Mouse (Mus musculus) lung, embryonic 15.5 days (tissue): ENCODE data around the gene Clcn6. TPM values are rescaled to one million over a fixed set of nuclear protein-coding genes. Genes with fewer than 3 reads are reported as not detected.

Source experiments
- ATAC-seq: fragments of 200-750 bp; cut with Nextera tagmentation; 2 replicates; pipeline ENCODE4 v1.8.0; 2017; ENCODE audit warnings: moderate number of reproducible peaks, borderline replicate concordance; ENCODE audit not compliant: low FRiP score, low TSS enrichment; ENCODE audit errors: extremely low read depth
- H3K27ac ChIP-seq: fragments of 300-500 bp; sonication (generic); 2 replicates; pipeline ENCODE4 v1.5.1; 2015; ENCODE audit warnings: moderate library complexity, mild to moderate bottlenecking, inconsistent platforms
- H3K27me3 ChIP-seq: fragments of 300-500 bp; sonication (generic); 2 replicates; pipeline ENCODE4 v1.6.1; 2015; ENCODE audit warnings: inconsistent platforms
- H3K36me3 ChIP-seq: fragments of 300-500 bp; sonication (generic); 2 replicates; pipeline ENCODE4 v1.6.1; 2015; ENCODE audit warnings: inconsistent platforms
- H3K4me1 ChIP-seq: fragments of 300-500 bp; sonication (generic); 2 replicates; pipeline ENCODE4 v1.6.1; 2015; ENCODE audit warnings: inconsistent platforms
- H3K4me2 ChIP-seq: fragments of 300-500 bp; sonication (generic); 2 replicates; pipeline ENCODE4 v1.6.1; 2015; ENCODE audit warnings: inconsistent platforms, mild to moderate bottlenecking, moderate library complexity
- H3K4me3 ChIP-seq: fragments of 300-500 bp; sonication (generic); 2 replicates; pipeline ENCODE4 v1.5.1; 2015; ENCODE audit warnings: mild to moderate bottlenecking, inconsistent platforms
- H3K9ac ChIP-seq: fragments of 300-500 bp; sonication (generic); 2 replicates; pipeline ENCODE4 v1.6.1; 2015; ENCODE audit warnings: inconsistent platforms
- H3K9me3 ChIP-seq: fragments of 300-500 bp; sonication (generic); 2 replicates; pipeline ENCODE4 v1.6.1; 2016; ENCODE audit warnings: inconsistent platforms
- WGBS: fragments of 180-500 bp; shearing (Covaris S2); methylation state at CpG from one replicate; pipeline ENCODE4 v1.1.7; 2015; 5-methylcytosine and 5-hydroxymethylcytosine counted together
- polyA plus RNA-seq: library from polyadenylated mRNA; unstranded; fragments of >200 nt; fragmentation: Nextera tagmentation; extraction: Ambion mirVana; gene quantifications from 2 replicates; pipeline ENCODE4 v1.2.1, GENCODE M21; 2015

Clcn6 gene
- polyA plus RNA-seq, 1 experiment from 2014 or later: 5.0 TPM

DNA sequence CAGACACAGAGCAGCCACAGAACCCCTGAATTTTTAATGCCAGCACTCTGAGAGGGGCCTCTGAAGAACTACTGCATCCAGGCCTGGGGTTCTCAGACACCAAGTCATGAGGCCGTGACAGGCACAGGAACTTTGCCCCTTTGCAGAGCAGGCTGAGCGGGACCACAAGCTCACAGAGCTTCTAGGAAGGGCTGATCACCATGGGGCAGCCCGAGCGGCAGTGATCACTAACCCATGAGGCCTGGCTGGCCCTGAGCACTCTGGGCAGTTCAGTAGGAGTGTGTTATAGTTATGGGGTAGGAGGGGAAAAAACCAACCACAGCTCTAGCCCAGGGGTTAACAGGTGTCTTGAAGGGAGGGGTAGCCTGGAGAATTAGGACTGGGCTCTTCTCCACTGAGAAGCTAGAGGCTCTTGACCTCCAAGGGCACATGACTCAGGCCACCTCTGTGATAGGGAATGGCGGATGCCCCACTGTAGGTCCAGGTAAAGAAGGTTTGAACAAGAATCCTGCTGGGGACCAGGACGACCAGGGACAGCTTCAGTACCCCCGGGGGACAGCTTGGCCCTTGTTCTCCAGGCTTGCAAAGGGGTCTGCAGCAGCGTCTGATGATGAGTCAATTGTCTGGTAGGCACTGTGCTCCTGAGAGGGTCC lies 41.4 kb upstream of the Clcn6 start:
- peaks cover 15% of the 10 kb centered on the region for H3K4me1 ChIP-seq
- no peak overlapping the region for H3K27ac ChIP-seq
- H3K9ac ChIP-seq: no peak overlapping the region
- no peaks in the 10 kb centered on the region for H3K27me3 ChIP-seq
- no peak overlapping the region for H3K4me2 ChIP-seq
- ATAC-seq: no peak
- no peaks in the 10 kb centered on the region for H3K9me3 ChIP-seq
- 80% methylated on average over 8 of the region's 8 CpGs for WGBS
- H3K36me3 ChIP-seq: no peaks in the 10 kb centered on the region; the same call in 1 of the 2 replicates
- no peak overlapping the region for H3K4me3 ChIP-seq

- Histone ChIP-seq H3K4me3 (no peak overlapping the region), H3K36me3 (no peaks in the 10 kb centered on the region; the same call in 1 of the 2 replicates), H3K27ac (no peak overlapping the region), H3K9me3 (no peaks in the 10 kb centered on the region), H3K4me1 (peaks cover 12% of the 10 kb centered on the region), H3K9ac (no peak overlapping the region), H3K27me3 (no peaks in the 10 kb centered on the region), H3K4me2 (no peak overlapping the region)
- ATAC-seq: no peak
- 46% methylated on average over 6 of the region's 6 CpGs for WGBS
These were observed 40.6 kb upstream of the Clcn6 start for GRCm38 (mm10) chr4:148079212-148079611.

DNA sequence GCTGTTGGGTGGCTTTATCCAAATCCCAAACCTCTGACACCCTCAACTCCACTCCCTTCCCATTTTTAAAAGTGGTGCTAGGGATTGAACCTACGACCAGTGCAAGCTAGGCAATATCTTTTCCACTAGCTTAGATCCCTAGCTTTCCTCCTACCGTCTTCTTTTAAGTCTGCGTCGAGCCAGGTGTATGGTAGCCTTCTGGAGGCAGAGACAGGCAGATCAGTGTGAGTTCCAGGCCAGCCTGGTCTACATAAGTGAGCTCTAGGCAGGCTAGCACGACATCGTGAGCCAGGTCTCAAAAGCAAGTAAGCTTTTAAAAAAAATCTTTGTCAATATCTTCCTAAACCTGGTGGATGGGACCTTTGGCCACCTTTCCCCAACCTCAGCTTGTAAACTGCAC lies 37.3 kb upstream of the Clcn6 start:
- Histone ChIP-seq H3K27ac (no peak overlapping the region), H3K4me2 (no peak overlapping the region), H3K4me3 (no peak overlapping the region), H3K9me3 (no peaks in the 10 kb centered on the region), H3K27me3 (no peaks in the 10 kb centered on the region), H3K9ac (no peak overlapping the region), H3K4me1 (no peaks in the 10 kb centered on the region; the same call in 1 of the 2 replicates), H3K36me3 (no peaks in the 10 kb centered on the region; the same call in 1 of the 2 replicates)
- no peak for ATAC-seq
- 87% methylated on average over 6 of the region's 6 CpGs for WGBS

- H3K4me2 ChIP-seq: peak overlapping the region; percentile 51
- H3K4me3 ChIP-seq: peak overlapping the region; percentile 26
- H3K9me3 ChIP-seq: no peaks in the 10 kb centered on the region
- H3K27ac ChIP-seq: no peak overlapping the region
- ATAC-seq: peak; percentile 5; the same call in 1 of the 2 replicates
- WGBS: 29% methylated on average over 21 of the region's 21 CpGs
- H3K36me3 ChIP-seq: no peaks in the 10 kb centered on the region; the same call in 1 of the 2 replicates
- H3K9ac ChIP-seq: peak overlapping the region; percentile 3; the same call in 1 of the 2 replicates
- no peaks in the 10 kb centered on the region for H3K27me3 ChIP-seq
- no peaks in the 10 kb centered on the region; the same call in 1 of the 2 replicates for H3K4me1 ChIP-seq
These were observed 36.6 kb upstream of the Clcn6 start for GRCm38 (mm10) chr4:148075259-148075658.

GRCm38 (mm10) chr4:148074521-148075189 lies 36.0 kb upstream of the Clcn6 start:
- Histone ChIP-seq H3K9me3 (no peaks in the 10 kb centered on the region), H3K36me3 (no peaks in the 10 kb centered on the region), H3K27me3 (no peaks in the 10 kb centered on the region), H3K9ac (peak overlapping the region; percentile 3; the same call in 1 of the 2 replicates), H3K4me1 (no peaks in the 10 kb centered on the region; the same call in 1 of the 2 replicates), H3K27ac (no peak overlapping the region), H3K4me2 (peak overlapping the region; percentile 51), H3K4me3 (peak overlapping the region; percentile 26)
- WGBS: 39% methylated on average over 17 of the region's 17 CpGs
- ATAC-seq: no peak

- Histone ChIP-seq H3K4me2 (no peak overlapping the region), H3K36me3 (no peaks in the 10 kb centered on the region), H3K27me3 (no peaks in the 10 kb centered on the region), H3K9ac (no peak overlapping the region), H3K9me3 (no peaks in the 10 kb centered on the region), H3K27ac (no peak overlapping the region), H3K4me3 (no peak overlapping the region), H3K4me1 (no peaks in the 10 kb centered on the region; the same call in 1 of the 2 replicates)
- WGBS: 52% methylated on average over 5 of the region's 5 CpGs
- ATAC-seq: no peak
These were observed 32.9 kb upstream of the Clcn6 start for GRCm38 (mm10) chr4:148071508-148071907.

DNA sequence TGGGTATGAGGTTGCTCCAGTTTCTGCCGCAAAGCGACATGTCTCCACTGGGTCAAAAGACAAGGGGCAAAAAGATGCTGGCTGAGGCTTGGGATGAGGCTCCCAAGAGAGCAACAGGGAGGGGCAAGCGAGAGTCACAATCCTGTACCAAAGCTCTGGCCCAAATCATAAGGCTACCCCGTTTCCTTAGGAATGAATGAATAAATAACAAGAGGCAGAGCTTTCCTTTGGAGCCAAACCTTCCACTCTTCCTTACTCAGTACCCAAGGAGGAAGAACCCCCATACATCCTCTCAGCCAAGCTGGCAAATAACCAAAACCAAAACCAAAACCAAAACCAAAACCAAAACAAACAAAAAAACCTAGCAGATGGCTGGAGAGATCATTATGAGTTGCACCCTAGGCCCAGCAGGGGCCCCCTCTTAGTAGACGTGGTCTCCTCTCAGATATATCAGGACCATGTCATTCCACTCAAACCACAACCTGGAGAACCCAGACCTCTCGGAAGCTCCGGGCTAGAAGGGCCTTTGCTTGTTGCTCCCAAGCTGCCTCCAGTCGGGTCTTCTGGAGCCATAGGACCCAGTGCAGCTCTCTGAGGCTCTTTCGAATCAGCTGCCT lies 31.1 kb upstream of the Clcn6 start:
- Histone ChIP-seq H3K4me1 (no peaks in the 10 kb centered on the region; the same call in 1 of the 2 replicates), H3K9ac (no peak overlapping the region), H3K27ac (no peak overlapping the region), H3K4me3 (no peak overlapping the region), H3K27me3 (no peaks in the 10 kb centered on the region), H3K4me2 (no peak overlapping the region), H3K9me3 (no peaks in the 10 kb centered on the region), H3K36me3 (no peaks in the 10 kb centered on the region)
- 73% methylated on average over 9 of the region's 9 CpGs for WGBS
- ATAC-seq: no peak

GRCm38 (mm10) chr4:148067346-148067745 lies 28.7 kb upstream of the Clcn6 start:
- Histone ChIP-seq H3K4me3 (no peak overlapping the region), H3K9ac (no peak overlapping the region), H3K9me3 (no peaks in the 10 kb centered on the region), H3K27ac (no peak overlapping the region), H3K4me1 (no peaks in the 10 kb centered on the region), H3K27me3 (no peaks in the 10 kb centered on the region), H3K36me3 (no peaks in the 10 kb centered on the region), H3K4me2 (no peak overlapping the region)
- WGBS: 84% methylated on average over 8 of the region's 8 CpGs
- no peak for ATAC-seq

DNA sequence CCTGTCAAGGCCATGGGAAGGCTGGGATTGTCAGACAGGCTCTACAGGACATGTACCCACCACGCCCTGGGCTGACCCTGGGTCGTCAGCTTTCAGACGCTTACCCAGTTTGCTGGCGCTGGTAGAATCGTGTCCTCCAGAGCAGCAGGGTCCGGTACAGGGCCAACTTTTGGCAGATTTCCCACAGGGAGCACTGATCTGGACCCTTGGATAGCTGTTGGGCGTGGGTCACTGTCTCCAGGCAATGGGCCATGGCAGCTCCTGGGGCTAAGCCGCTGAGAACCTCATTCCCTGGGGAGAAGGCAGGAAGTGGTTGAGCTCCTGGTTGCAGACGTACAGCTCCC lies 27.8 kb upstream of the Clcn6 start:
- Histone ChIP-seq H3K27me3 (no peaks in the 10 kb centered on the region), H3K4me2 (no peak overlapping the region), H3K4me3 (no peak overlapping the region), H3K27ac (no peak overlapping the region), H3K9ac (no peak overlapping the region), H3K36me3 (no peaks in the 10 kb centered on the region), H3K4me1 (no peaks in the 10 kb centered on the region), H3K9me3 (no peaks in the 10 kb centered on the region)
- no peak for ATAC-seq
- WGBS: 52% methylated on average over 9 of the region's 9 CpGs

DNA sequence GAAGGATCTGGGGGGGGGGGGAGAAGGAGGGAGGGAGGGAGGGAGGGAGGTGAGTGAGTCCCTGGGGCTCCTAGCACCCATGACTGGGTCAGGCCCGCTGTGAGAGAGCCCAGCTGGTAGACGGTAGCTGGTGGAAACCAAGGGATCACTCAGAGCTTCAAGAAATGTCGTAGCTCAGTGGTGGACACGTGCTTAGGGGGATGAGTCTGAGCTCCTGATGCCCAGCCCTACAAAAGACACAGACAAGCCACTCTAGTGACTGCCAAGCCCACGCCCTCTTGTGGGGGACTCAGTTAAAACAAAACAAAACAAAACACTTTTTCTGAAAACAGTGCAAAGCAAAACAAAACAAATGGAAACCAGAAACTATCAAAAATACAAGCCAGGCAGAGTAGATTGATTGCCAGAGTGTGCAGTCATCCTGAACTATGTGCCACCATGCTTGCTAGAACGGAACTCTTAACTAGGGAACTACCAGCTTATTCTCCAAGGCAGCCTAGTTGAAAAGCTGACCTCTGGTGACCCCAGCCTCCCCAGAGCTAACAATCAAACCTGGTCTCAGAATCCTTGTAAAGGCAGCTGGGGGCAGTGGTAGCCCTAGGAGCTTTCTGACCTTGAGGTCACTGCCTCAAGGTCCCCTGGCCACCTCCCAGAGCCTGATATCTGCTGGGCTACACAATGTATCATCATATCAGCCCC lies 27.2 kb upstream of the Clcn6 start:
- H3K9ac ChIP-seq: no peak overlapping the region
- H3K4me1 ChIP-seq: no peaks in the 10 kb centered on the region
- no peaks in the 10 kb centered on the region for H3K9me3 ChIP-seq
- H3K4me3 ChIP-seq: no peak overlapping the region
- no peak overlapping the region for H3K27ac ChIP-seq
- no peaks in the 10 kb centered on the region for H3K27me3 ChIP-seq
- no peak for ATAC-seq
- no peak overlapping the region for H3K4me2 ChIP-seq
- H3K36me3 ChIP-seq: no peaks in the 10 kb centered on the region
- WGBS: 39% methylated on average over 6 of the region's 6 CpGs

DNA sequence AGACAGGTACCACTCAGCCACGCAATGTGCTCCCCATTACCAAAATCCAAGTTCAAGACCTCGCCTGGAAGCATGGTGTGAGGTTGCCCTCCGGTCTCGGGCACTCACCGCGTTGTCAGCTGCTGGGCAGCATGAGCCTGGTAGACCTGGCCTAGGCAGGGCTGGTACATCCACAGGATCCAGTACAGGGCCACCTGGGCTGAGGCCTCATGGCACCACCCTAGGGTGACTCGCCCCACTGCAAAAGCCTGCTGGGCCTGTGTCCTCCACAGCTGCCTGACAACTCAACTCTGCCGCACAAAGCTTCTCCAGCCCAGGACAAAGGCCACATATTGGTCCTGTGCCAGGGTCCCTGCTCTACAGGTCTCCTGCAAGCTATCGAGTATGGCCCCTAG lies 22.5 kb upstream of the Clcn6 start:
- Histone ChIP-seq H3K36me3 (peaks cover 21% of the 10 kb centered on the region), H3K9ac (no peak overlapping the region), H3K4me3 (no peak overlapping the region), H3K9me3 (no peaks in the 10 kb centered on the region), H3K4me1 (peaks cover 10% of the 10 kb centered on the region), H3K4me2 (no peak overlapping the region), H3K27me3 (no peaks in the 10 kb centered on the region), H3K27ac (no peak overlapping the region)
- no peak for ATAC-seq
- WGBS: 82% methylated on average over 9 of the region's 9 CpGs
